Mouse (Mus musculus) lung, postnatal 0 days (tissue): ENCODE results near the gene Rab11fip4.

ENCODE experiments used
- CTCF ChIP-seq: IDR thresholded peaks from 2 replicates; pipeline ENCODE4 v1.5.1; 2016; ENCODE audit warnings: antibody characterized with exemption, mild to moderate bottlenecking
- EP300 ChIP-seq: IDR thresholded peaks from 2 replicates; pipeline ENCODE4 v1.6.1; 2016; ENCODE audit warnings: antibody characterized with exemption, mild to moderate bottlenecking, control low read depth

- TF ChIP-seq CTCF = no peak
- no peak for TF ChIP-seq EP300
These were observed 90.2 kb downstream of the Rab11fip4 start for GRCm38 (mm10) chr11:79681182-79681581.
